Mouse (Mus musculus): Measurements from ENCODE around the gene Olfr821.
"Not testable (repeated sequence)": the region's sequence is repeated elsewhere in the genome, so short reads cannot be mapped to it uniquely, and the experiment has no call there.

The Olfr821 gene

DNA sequence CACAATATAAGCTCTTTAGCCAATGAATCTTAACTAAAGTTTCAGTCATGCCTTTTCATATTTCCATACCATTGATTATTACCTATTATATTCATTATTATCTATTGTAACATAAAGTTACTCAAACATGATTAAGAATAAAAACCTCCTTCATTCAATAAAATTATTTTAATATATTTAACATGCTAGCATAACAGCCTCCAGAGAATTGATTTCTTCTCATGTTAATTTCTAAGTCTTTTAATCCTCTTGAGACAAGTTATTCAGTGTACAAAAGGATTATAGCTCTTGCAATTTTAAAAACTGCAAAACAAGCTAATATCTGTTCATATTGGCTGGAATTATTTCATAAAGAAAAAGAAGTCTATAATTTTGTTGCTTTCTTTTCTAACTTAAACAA lies at the start of gene Olfr821:
Gene Olfr821 (plus strand): TSS at position 301 of the 400 bp plus-strand sequence.
- DNase-seq (ENCODE audit: low read depth, low spot score): no peak

DNA sequence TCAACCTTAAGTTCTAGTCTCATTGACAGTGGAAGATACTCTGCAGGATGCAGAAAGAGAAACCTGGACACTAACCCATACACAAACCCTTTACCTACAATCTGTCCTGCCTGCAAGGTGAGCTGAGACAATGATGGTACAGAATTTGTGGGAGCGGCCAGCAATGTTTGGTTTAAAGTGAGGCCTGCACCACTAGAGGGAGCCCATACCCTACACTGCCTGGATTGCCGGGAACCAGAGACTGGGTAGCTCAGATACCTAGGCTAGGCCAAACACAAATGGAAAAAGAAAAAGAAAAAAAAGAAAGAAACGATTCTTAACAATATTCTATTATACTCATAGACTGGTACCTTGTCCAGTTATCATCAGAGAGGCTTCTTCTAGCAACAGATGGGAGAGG lies 48.3 kb upstream of the Olfr821 start:
- DNase-seq (ENCODE audit: low read depth, low spot score): not testable (repeated sequence)

DNA sequence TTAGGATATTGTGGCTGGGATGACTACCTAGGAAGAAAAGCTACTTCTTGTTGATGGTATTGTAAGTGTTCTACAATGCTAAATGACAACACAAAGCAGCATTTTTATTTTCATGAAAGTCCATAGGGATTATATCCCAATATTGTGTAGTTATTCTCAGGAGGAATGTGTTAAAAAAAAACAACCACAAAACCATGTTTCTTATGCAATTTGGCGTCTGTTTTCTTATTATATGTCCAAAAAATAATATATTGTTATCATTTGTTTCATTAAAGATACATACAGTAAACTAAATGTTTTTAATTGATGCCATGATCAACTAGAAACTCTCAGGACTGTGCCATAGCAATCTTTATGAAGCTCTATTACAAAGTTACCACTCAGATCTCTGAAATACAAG lies 45.2 kb upstream of the Olfr821 start, which contains the start of gene Gm10310:
Gene Gm10310 (minus strand): TSS at position 101 of the 400 bp plus-strand sequence.
- not testable (repeated sequence) for DNase-seq (ENCODE audit: low read depth, low spot score)

DNA sequence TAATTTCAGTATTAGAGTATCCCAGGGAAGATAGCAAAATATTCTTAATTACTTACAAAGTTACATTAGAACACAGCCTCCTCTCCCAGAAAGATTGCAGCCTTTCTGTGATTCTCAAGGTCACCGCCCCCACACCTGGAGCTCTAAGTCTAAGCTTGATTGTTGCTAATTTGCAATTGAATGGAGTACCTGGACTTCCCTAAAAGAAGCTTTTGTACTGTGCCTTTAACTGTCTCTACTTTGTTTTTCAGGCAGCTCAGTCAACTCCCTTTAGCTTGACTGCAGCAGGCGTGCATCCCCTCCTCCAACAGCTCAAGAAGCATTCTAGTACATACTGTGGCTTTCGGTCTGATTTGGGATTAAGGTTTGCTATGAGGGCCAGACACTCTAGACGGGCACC lies 26.0 kb upstream of the Olfr821 start:
- not testable (repeated sequence) for DNase-seq (ENCODE audit: low read depth, low spot score)

DNA sequence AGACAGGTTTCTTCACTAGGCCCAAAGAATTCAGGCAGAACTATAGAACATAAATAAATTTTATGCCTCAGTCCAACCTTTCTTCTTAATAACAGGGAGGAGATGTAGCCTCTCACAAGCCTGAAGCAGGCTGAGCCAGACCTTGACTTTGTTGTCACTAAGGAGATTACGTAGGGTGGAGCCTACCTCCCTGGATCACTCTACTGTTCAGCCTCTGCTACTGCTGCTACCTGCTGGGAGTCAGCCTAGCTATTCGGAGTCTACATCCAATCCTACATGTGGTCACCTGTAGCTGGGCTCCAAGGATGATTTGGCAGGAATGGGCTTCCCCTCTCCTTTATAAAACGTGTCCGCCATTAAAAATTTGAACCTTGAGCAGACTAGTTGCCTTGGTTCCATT lies 24.8 kb upstream of the Olfr821 start:
- not testable (repeated sequence) for DNase-seq (ENCODE audit: low read depth, low spot score)

DNA sequence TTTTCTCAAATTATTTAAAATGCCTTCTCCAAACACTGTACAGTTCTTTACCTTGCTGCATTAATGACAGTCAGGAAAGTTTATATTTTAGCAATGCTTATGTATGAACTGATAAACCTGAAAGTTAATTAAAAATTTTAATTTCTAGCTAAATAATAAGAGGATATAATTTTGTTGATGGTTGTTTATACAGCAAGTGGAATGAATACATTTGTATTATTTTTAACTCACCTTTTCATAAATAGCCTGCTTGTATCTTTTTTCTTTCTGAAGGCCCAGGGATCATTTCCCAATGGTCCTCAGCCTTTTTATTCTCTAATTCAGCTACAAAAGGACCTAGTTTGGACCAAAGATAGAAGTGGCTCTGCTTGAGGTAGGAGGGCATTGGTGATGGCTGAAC lies 17.8 kb upstream of the Olfr821 start, which contains the start of gene Olfr820:
Gene Olfr820 (plus strand): TSS at position 301 of the 400 bp plus-strand sequence.
- DNase-seq (ENCODE audit: low read depth, low spot score): no peak

DNA sequence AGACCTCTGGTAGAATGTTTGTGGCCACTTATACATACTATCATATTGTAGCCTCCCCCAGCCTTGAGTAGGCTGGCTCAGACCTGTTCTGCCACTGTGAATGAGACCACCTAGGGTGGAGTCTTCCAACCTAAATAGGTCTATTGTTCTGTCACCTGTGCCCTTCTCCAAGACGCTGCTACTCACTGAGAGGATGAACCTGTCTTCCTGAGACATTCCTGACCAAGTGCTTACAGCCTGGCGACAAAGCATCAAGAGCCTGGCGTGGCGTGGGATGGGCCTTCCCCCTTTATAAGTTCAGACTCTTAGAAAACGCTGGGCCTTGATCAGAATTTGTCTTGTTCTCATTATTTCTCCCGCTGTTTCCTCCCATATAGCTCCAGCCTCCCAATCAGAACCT lies 6.9 kb downstream of the Olfr821 start:
- DNase-seq (ENCODE audit: low read depth, low spot score): no peak

DNA sequence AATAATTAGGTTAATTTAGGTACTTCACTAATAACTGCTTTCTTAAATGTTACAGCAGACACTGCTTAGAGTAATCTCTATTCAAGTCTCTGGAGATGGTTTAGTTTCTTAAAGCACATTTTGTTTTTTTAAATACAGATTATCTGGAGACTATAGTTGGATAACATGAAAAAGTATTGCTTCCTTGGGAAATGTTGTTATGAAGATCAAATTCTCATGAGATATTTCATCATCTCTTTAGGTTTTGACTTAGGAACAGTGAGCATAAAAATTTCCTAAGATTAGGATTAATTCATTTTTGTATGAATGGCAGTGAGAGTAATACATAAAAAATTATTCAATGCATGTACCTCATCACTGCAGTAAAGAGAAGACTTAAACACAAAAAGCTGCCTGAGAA lies 40.8 kb downstream of the Olfr821 start, which contains the start of gene Olfr822:
Gene Olfr822 (plus strand): TSS at position 301 of the 400 bp plus-strand sequence.
- no peak for DNase-seq (ENCODE audit: low read depth, low spot score)
